Mouse (Mus musculus): ENCODE results near the gene Usp19.

The Usp19 gene

GRCm38 (mm10) chr9:108490559-108491285, at the start of gene Usp19:
Gene Usp19, plus strand, starts transcription at chr9:108490602.
- peak; percentile 95 for DNase-seq (ENCODE audit: low read depth, low spot score)

GRCm38 (mm10) chr9:108441236-108441919, 49.0 kb upstream of the Usp19 start:
- DNase-seq (ENCODE audit: low read depth, low spot score), result no peak

- DNase-seq (ENCODE audit: low read depth, low spot score), result no peak
Observed at GRCm38 (mm10) chr9:108445125-108445524, 45.3 kb upstream of the Usp19 start.

GRCm38 (mm10) chr9:108449860-108450259, 40.5 kb upstream of the Usp19 start:
- DNase-seq (ENCODE audit: low read depth, low spot score), result peak; percentile 79

- peak; percentile 62 for DNase-seq (ENCODE audit: low read depth, low spot score)
Observed at GRCm38 (mm10) chr9:108450292-108451169, 39.9 kb upstream of the Usp19 start.

GRCm38 (mm10) chr9:108451170-108451493, 39.3 kb upstream of the Usp19 start:
- no peak for DNase-seq (ENCODE audit: low read depth, low spot score)

GRCm38 (mm10) chr9:108451519-108452160, 38.8 kb upstream of the Usp19 start:
- no peak for DNase-seq (ENCODE audit: low read depth, low spot score)

GRCm38 (mm10) chr9:108452291-108452906, 38.0 kb upstream of the Usp19 start:
- peak; percentile 92 for DNase-seq (ENCODE audit: low read depth, low spot score)

GRCm38 (mm10) chr9:108452911-108453310, 37.5 kb upstream of the Usp19 start:
- no peak for DNase-seq (ENCODE audit: low read depth, low spot score)

GRCm38 (mm10) chr9:108453458-108453857, 36.9 kb upstream of the Usp19 start:
- DNase-seq (ENCODE audit: low read depth, low spot score), result no peak

- no peak for DNase-seq (ENCODE audit: low read depth, low spot score)
Observed at GRCm38 (mm10) chr9:108454429-108454828, 36.0 kb upstream of the Usp19 start.

GRCm38 (mm10) chr9:108455747-108456571, 34.4 kb upstream of the Usp19 start:
- DNase-seq (ENCODE audit: low read depth, low spot score), result no peak

GRCm38 (mm10) chr9:108456953-108457352, 33.4 kb upstream of the Usp19 start:
- no peak for DNase-seq (ENCODE audit: low read depth, low spot score)

GRCm38 (mm10) chr9:108459939-108460318, 30.5 kb upstream of the Usp19 start:
- no peak for DNase-seq (ENCODE audit: low read depth, low spot score)

GRCm38 (mm10) chr9:108460319-108461178, 29.9 kb upstream of the Usp19 start, which contains the start of gene Ccdc71:
Gene Ccdc71, plus strand, starts transcription at chr9:108460527.
- peak; percentile 90 for DNase-seq (ENCODE audit: low read depth, low spot score)

GRCm38 (mm10) chr9:108461181-108461631, 29.2 kb upstream of the Usp19 start, which contains the start of gene Klhdc8b:
Gene Klhdc8b, minus strand, starts transcription at chr9:108461581.
- DNase-seq (ENCODE audit: low read depth, low spot score), result no peak

- DNase-seq (ENCODE audit: low read depth, low spot score), result no peak
Observed at GRCm38 (mm10) chr9:108461675-108462074, 28.7 kb upstream of the Usp19 start.

- no peak for DNase-seq (ENCODE audit: low read depth, low spot score)
Observed at GRCm38 (mm10) chr9:108462192-108462591, 28.2 kb upstream of the Usp19 start.

- DNase-seq (ENCODE audit: low read depth, low spot score), result no peak
Observed at GRCm38 (mm10) chr9:108463713-108464112, 26.7 kb upstream of the Usp19 start.
